Mouse (Mus musculus) neural tube, embryonic 13.5 days (tissue): ENCODE measurements at regions not wholly inside any gene's neighbourhood (a gene's known extent, or its start where the extent isn't known, plus 50 kb on each side); places are given as distances from the start of the nearest gene placed in this dataset.

Source experiments
- ATAC-seq: fragments of 200-750 bp; cut with Nextera tagmentation; 2 replicates; pipeline ENCODE4 v1.8.0; 2017; ENCODE audit warnings: low read depth, mild to moderate bottlenecking, moderate TSS enrichment, moderate library complexity
- H3K27ac ChIP-seq: fragments of 300-500 bp; sonication (generic); replicated peaks from 2 replicates; pipeline ENCODE4 v1.5.1; 2015; ENCODE audit warnings: moderate library complexity, mild to moderate bottlenecking, inconsistent platforms
- H3K27me3 ChIP-seq: fragments of 300-500 bp; sonication (generic); 2 replicates; pipeline ENCODE4 v1.6.1; 2015; ENCODE audit warnings: mild to moderate bottlenecking, inconsistent platforms
- H3K36me3 ChIP-seq: fragments of 300-500 bp; sonication (generic); 2 replicates; pipeline ENCODE4 v1.6.1; 2015; ENCODE audit warnings: mild to moderate bottlenecking, inconsistent platforms
- H3K4me1 ChIP-seq: fragments of 300-500 bp; sonication (generic); replicated peaks from 2 replicates; pipeline ENCODE4 v1.6.1; 2015; ENCODE audit warnings: inconsistent platforms
- H3K4me2 ChIP-seq: fragments of 300-500 bp; sonication (generic); 2 replicates; pipeline ENCODE4 v1.6.1; 2015; ENCODE audit warnings: inconsistent platforms, mild to moderate bottlenecking, moderate library complexity
- H3K4me3 ChIP-seq: fragments of 300-500 bp; sonication (generic); 2 replicates; pipeline ENCODE4 v1.5.1; 2015; ENCODE audit warnings: mild to moderate bottlenecking, inconsistent platforms
- H3K9ac ChIP-seq: fragments of 300-500 bp; sonication (generic); 2 replicates; pipeline ENCODE4 v1.6.1; 2015; ENCODE audit warnings: moderate library complexity, mild to moderate bottlenecking, inconsistent platforms
- H3K9me3 ChIP-seq: fragments of 300-500 bp; sonication (generic); 2 replicates; pipeline ENCODE4 v1.6.1; 2016; ENCODE audit warnings: inconsistent platforms
- WGBS: fragments of 180-500 bp; shearing (Covaris S2); methylation state at CpG from one replicate; pipeline ENCODE4 v1.1.7; 2015; 5-methylcytosine and 5-hydroxymethylcytosine counted together

GRCm38 (mm10) chr10:93361654-93362195 is 50.8 kb upstream of the Elk3 start:
- no peak for ATAC-seq
- Histone ChIP-seq H3K36me3 (no peaks in the 10 kb centered on the region), H3K27me3 (no peaks in the 10 kb centered on the region), H3K9me3 (no peaks in the 10 kb centered on the region), H3K9ac (no peak overlapping the region), H3K4me3 (no peak overlapping the region), H3K4me2 (no peak overlapping the region), H3K4me1 (peaks cover 7% of the 10 kb centered on the region; the same call in 1 of the 2 replicates), H3K27ac (no peak overlapping the region)
- WGBS: 88% methylated on average over 9 of the region's 9 CpGs

- H3K9ac ChIP-seq: no peak overlapping the region
- no peaks in the 10 kb centered on the region for H3K9me3 ChIP-seq
- no peak overlapping the region for H3K27ac ChIP-seq
- H3K27me3 ChIP-seq: no peaks in the 10 kb centered on the region
- no peak for ATAC-seq
- H3K4me2 ChIP-seq: no peak overlapping the region
- peaks cover 4% of the 10 kb centered on the region; the same call in 1 of the 2 replicates for H3K4me1 ChIP-seq
- WGBS: 60% methylated on average over 3 of the region's 3 CpGs
- H3K36me3 ChIP-seq: no peaks in the 10 kb centered on the region
- no peak overlapping the region for H3K4me3 ChIP-seq
These were observed 53.3 kb upstream of the Elk3 start for GRCm38 (mm10) chr10:93364108-93364793.

- no peak overlapping the region for H3K9ac ChIP-seq
- no peak for ATAC-seq
- H3K27me3 ChIP-seq: no peaks in the 10 kb centered on the region
- H3K4me3 ChIP-seq: no peak overlapping the region
- H3K4me1 ChIP-seq: no peaks in the 10 kb centered on the region
- H3K4me2 ChIP-seq: no peak overlapping the region
- 80% methylated on average over 7 of the region's 7 CpGs for WGBS
- H3K9me3 ChIP-seq: no peaks in the 10 kb centered on the region
- no peaks in the 10 kb centered on the region for H3K36me3 ChIP-seq
- no peak overlapping the region for H3K27ac ChIP-seq
These were observed 53.9 kb upstream of the Elk3 start for GRCm38 (mm10) chr10:93364881-93365280.

- H3K4me1 ChIP-seq: no peaks in the 10 kb centered on the region
These were observed 54.4 kb upstream of the Elk3 start for GRCm38 (mm10) chr10:93365318-93365717.

GRCm38 (mm10) chr10:93365824-93366223 is 54.9 kb upstream of the Elk3 start:
- no peak overlapping the region for H3K27ac ChIP-seq
- 80% methylated on average over 5 of the region's 5 CpGs for WGBS
- no peak overlapping the region for H3K9ac ChIP-seq
- no peak for ATAC-seq
- no peaks in the 10 kb centered on the region for H3K4me1 ChIP-seq
- no peak overlapping the region for H3K4me2 ChIP-seq
- H3K36me3 ChIP-seq: no peaks in the 10 kb centered on the region
- no peaks in the 10 kb centered on the region for H3K27me3 ChIP-seq
- H3K9me3 ChIP-seq: no peaks in the 10 kb centered on the region
- no peak overlapping the region for H3K4me3 ChIP-seq

More at GRCm38 (mm10) chr10:93365318-93365717, 54.4 kb upstream of the Elk3 start:
- H3K9ac ChIP-seq: no peak overlapping the region
- H3K9me3 ChIP-seq: no peaks in the 10 kb centered on the region
- no peak for ATAC-seq
- no peak overlapping the region for H3K4me3 ChIP-seq
- 79% methylated on average over 6 of the region's 6 CpGs for WGBS
- H3K27ac ChIP-seq: no peak overlapping the region
- H3K27me3 ChIP-seq: no peaks in the 10 kb centered on the region
- no peak overlapping the region for H3K4me2 ChIP-seq
- H3K36me3 ChIP-seq: no peaks in the 10 kb centered on the region

- H3K36me3 ChIP-seq: no peaks in the 10 kb centered on the region
- no peaks in the 10 kb centered on the region for H3K27me3 ChIP-seq
- H3K27ac ChIP-seq: no peak overlapping the region
- no peaks in the 10 kb centered on the region for H3K9me3 ChIP-seq
- no peak overlapping the region for H3K4me2 ChIP-seq
- 0 out of 2 replicates have a peak, but pooled peaks cover 3% of the 10 kb centered on the region for H3K4me1 ChIP-seq
- no peak for ATAC-seq
- no peak overlapping the region for H3K9ac ChIP-seq
- no peak overlapping the region for H3K4me3 ChIP-seq
- WGBS: 69% methylated on average over 3 of the region's 3 CpGs
These were observed 58.8 kb upstream of the Elk3 start for GRCm38 (mm10) chr10:93369737-93370136.

- H3K9ac ChIP-seq: no peak overlapping the region
- no peak for ATAC-seq
- no peak overlapping the region for H3K4me2 ChIP-seq
- no peak overlapping the region for H3K27ac ChIP-seq
- WGBS: 87% methylated on average over 6 of the region's 6 CpGs
- no peak overlapping the region for H3K4me3 ChIP-seq
- H3K27me3 ChIP-seq: no peaks in the 10 kb centered on the region
- 0 out of 2 replicates have a peak, but pooled peaks cover 3% of the 10 kb centered on the region for H3K4me1 ChIP-seq
- H3K9me3 ChIP-seq: no peaks in the 10 kb centered on the region
- H3K36me3 ChIP-seq: no peaks in the 10 kb centered on the region
These were observed 59.4 kb upstream of the Elk3 start for GRCm38 (mm10) chr10:93370331-93370730.

- Histone ChIP-seq H3K27me3 (no peaks in the 10 kb centered on the region), H3K36me3 (no peaks in the 10 kb centered on the region), H3K4me1 (0 out of 2 replicates have a peak, but pooled peaks cover 3% of the 10 kb centered on the region), H3K4me2 (no peak overlapping the region), H3K27ac (no peak overlapping the region), H3K9me3 (no peaks in the 10 kb centered on the region), H3K4me3 (no peak overlapping the region), H3K9ac (no peak overlapping the region)
- ATAC-seq: no peak
- 85% methylated on average over 7 of the region's 7 CpGs for WGBS
These were observed 61.3 kb upstream of the Elk3 start for GRCm38 (mm10) chr10:93372281-93372680.

GRCm38 (mm10) chr10:93373265-93373664 is 62.3 kb upstream of the Elk3 start:
- Histone ChIP-seq H3K4me3 (no peak overlapping the region), H3K9ac (no peak overlapping the region), H3K27me3 (no peaks in the 10 kb centered on the region), H3K4me1 (0 out of 2 replicates have a peak, but pooled peaks cover 3% of the 10 kb centered on the region), H3K36me3 (no peaks in the 10 kb centered on the region), H3K27ac (no peak overlapping the region), H3K9me3 (no peaks in the 10 kb centered on the region), H3K4me2 (no peak overlapping the region)
- WGBS: 86% methylated on average over 5 of the region's 5 CpGs
- ATAC-seq: no peak

- WGBS: 84% methylated on average over 6 of the region's 6 CpGs
- no peaks in the 10 kb centered on the region for H3K36me3 ChIP-seq
- no peak overlapping the region for H3K4me2 ChIP-seq
- H3K27ac ChIP-seq: no peak overlapping the region
- H3K27me3 ChIP-seq: no peaks in the 10 kb centered on the region
- H3K9ac ChIP-seq: no peak overlapping the region
- no peak for ATAC-seq
- H3K4me3 ChIP-seq: no peak overlapping the region
- H3K9me3 ChIP-seq: no peaks in the 10 kb centered on the region
- 0 out of 2 replicates have a peak, but pooled peaks cover 3% of the 10 kb centered on the region for H3K4me1 ChIP-seq
These were observed 63.2 kb upstream of the Elk3 start for GRCm38 (mm10) chr10:93373954-93374689.

- Histone ChIP-seq H3K27me3 (no peaks in the 10 kb centered on the region), H3K9me3 (no peaks in the 10 kb centered on the region), H3K36me3 (no peaks in the 10 kb centered on the region), H3K27ac (no peak overlapping the region), H3K4me2 (no peak overlapping the region), H3K9ac (no peak overlapping the region), H3K4me1 (0 out of 2 replicates have a peak, but pooled peaks cover 3% of the 10 kb centered on the region), H3K4me3 (no peak overlapping the region)
- no peak for ATAC-seq
- 84% methylated on average over 2 of the region's 2 CpGs for WGBS
These were observed 63.7 kb upstream of the Elk3 start for GRCm38 (mm10) chr10:93374690-93374994.

GRCm38 (mm10) chr10:93375007-93375711 is 64.2 kb upstream of the Elk3 start:
- no peak overlapping the region for H3K4me2 ChIP-seq
- no peak overlapping the region; the same call in 1 of the 2 replicates for H3K27ac ChIP-seq
- H3K27me3 ChIP-seq: no peaks in the 10 kb centered on the region
- H3K36me3 ChIP-seq: no peaks in the 10 kb centered on the region
- no peak overlapping the region for H3K9ac ChIP-seq
- H3K4me1 ChIP-seq: 0 out of 2 replicates have a peak, but pooled peaks cover 3% of the 10 kb centered on the region
- H3K4me3 ChIP-seq: no peak overlapping the region
- peaks cover 4% of the 10 kb centered on the region; the same call in 1 of the 2 replicates for H3K9me3 ChIP-seq
- no peak for ATAC-seq
- WGBS: 63% methylated on average over 13 of the region's 13 CpGs
